Mouse (Mus musculus): Measurements from ENCODE around the gene Nfil3.

Nfil3 gene

DNA sequence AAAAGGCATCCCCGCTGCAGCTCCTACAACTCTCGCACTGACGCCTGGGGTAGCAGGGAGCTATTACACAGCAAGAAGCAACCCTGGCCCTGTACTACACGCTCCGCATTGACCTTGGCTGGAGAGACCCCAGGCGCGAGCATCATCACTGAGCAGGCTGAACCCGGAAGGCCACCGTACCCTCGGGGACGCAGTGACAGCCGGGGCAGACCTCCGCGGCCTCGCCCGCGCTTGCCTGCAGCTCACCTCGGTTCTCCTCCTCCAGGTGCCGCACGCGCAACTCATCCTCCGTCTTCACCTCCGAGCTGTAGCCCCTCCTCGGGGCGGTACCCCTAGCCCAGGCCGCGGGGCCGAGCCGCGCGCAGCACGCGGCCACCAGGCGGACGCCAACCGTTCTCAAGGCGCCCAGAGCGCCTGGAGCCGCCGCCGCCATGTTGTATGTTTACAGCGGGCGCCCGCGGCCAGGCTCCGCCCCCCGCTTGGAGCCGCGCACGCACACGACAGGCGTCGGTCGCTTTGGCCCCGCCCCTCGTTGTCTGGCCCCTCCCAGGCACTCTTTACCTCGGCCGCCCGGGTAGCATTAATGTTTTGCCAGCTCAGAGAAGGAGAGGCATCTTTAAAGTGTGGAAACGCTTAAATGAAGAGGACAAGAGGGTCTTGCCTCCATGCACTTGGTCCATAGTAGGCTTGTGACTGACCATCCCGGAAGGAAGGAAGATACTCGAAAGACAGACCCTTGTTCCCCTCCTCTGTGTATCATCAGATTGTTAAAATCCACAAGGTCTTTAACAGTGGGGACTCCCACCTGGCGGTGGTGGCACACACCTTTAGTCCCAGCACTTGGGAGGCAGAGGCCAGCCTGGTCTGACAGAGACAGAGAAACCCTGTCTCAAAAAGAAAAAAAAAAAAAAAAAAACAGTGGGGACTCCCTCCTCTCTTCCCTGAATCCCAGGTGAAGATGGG, 51.4 kb downstream of the Nfil3 start, which contains the start of gene Auh:
Gene Auh, minus strand, starts transcription at position 473 of the 963 bp plus-strand sequence.
- peak; percentile 76 to 83 for DNase-seq

DNA sequence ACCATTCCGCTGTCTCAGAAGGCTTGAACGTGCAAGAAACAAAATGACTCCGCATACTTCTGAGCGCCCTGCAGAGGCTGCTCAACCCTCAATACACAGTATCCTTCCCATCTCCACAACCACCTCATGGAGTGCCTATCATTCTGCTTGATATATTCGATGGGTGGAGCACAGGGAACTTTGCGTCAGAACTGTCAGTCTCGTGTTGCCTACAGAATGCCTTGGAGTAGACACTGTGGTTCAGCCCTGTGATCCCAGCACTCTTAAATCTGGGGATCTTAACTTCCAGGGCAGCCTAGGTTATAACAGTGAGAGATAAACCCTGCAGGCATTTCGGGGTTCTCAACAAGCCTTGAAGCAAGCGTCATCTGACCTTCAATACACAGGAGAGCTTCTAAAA, 52.5 kb downstream of the Nfil3 start:
- no peak for DNase-seq

DNA sequence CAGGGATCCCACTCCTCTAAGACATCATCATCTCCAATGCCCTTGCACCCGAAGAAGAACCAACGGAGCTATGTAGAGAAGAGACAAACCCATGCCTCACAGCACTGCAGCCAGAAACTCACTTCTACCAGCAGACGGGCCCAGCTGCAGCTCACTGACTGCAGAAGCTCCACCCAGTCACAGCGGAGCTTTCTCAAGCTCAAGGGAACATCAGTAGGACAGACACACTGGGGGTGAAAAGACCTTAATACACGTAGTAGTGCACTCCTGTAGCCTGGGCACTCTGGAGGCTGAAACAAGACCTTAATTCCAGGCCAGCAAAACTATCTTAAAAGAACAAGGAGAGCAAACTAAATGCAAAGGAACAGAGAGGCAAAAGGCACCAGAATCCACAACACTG, 56.4 kb downstream of the Nfil3 start:
- no peak for DNase-seq

DNA sequence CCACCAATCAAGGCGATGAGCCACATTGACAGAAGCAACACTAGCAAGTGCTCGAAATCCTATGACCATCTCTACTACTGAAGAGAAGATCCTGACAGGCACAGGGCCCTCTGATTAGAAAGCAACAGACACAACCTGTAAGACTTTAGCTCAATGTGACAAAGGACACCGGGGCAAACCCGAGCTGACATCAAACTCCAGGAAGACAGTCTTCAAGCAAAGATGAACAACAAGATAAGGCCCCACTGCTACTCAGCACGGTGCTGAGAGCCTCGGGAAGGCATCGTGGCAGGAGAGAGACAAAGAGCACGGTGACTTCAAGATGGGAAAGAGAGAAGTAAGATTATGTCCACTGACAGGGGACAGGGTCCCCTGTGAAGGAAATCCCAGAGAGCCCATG, 58.9 kb downstream of the Nfil3 start:
- DNase-seq, result no peak

DNA sequence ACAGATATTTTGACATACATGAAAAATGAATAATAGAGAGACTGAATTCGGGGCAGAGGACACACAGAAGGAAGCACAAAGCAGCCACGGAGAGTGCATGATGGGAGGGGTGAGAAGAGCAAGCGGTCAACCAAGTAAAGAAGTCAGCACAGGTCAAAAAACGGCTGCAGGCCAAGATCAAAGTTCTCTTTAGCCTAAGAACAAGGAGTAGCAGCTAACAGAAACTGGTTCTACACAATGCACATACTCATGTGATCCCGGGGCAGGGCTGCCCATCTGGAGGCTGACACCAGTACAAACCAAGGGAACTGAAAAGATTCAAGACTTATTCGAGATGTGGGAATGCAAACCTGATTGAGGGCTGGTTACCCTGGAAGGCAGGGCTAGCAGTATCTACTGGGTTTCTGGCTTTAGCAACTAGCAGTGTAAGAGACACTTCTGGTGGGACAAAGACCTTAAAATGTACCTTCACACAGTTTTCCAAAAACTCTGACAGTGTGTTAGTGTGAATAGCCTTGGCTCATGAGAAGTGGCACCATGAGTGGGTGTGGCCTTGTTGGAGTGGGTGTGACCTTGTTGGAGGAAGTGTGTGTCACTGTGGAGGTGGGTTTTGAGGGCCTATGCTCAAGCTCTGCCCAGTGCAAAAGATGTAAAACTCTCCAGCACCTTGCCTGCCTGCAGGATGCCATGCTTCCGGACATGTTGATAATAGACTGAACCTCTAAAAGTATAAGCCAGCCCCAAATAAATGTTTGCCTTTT, 59.6 kb downstream of the Nfil3 start:
- DNase-seq, result peak; percentile 54 to 59

DNA sequence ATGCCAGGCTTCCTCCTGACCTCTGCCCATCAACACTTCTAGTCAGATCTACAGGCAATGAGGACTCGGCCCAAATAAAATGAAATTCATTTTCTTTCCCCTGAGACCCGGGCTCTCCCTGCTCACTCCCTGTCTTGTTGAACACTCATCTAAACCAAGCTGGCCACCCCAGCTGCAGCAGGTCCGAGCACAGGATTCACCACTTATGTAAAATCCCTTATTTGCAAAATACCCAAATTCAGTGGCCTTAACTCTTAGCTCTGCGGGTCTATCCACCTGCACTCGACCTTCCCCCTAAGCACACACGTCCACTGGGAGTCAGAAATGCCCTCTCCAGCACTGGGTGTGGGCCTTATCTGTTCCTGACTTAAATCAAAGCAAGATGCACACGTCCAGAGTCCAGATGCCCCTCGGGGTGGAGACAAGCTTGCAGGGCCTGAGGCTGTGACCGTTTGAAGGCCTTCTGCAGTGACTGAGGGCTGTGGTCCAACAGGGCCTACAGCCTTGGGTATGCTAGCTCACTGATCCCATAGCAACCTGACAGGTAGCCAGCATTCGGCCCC, 61.0 kb downstream of the Nfil3 start:
- no peak for DNase-seq

DNA sequence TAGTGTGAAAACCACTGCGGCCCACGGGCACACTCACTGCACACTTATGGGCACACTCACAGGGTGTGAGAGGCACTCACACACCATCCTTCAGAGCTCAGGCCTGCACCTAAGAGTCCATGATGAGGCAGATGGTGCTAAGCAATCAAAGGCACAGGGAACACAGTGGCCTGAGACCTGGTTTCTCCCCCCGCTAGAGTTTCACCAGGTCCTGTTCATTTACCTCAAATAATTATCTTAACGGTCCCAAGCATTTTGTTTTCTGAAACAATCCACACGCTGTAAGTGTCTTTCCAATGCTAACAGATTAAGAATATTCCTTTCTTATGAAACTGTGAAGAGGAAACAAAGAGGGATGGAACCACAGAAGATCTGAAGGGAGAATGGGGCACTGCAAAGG, 62.5 kb downstream of the Nfil3 start:
- no peak for DNase-seq
